Mouse (Mus musculus) urinary bladder, postnatal 36 days (tissue): ENCODE results near the gene Shkbp1.

Experiments used
- DNase-seq, 2 experiments: peaks; one replicate each; pipeline ENCODE4 v3.0.0; 2022; ENCODE audit warnings: low spot score in 2 of 2, mixed read lengths in 1 of 2

Shkbp1 gene

DNA sequence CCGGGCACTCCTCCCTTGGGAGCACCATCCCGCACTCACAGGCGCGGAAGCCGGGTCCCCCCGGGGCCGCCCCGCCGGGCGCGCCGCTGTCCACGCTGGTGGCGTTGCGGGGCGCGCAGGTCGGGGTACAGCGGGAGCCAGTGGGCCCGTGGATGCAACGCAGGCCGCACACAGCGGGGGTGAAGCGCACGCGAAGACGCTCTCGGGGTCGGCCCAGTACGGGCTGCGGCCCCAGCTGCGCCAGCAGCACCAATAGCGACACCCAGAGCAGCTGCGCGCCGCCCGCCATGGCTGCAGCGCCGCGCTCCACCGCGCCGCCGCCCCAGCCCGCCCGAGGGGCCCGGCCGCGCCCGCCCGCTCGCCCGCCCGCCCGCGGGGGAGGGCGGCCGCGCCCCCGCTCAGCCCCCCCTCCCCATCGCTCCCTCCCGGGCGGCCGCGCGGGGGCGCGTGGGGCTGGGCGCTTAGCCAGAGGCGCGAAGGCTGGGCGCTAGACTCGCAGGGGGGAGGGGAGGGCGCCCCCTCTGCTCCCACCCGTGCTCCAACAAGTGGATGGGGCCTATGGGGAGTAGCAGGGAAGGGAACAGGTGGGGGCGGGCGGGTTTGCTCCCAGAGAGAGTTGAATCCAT, 22.4 kb downstream of the Shkbp1 start:
- DNase-seq: no peak

DNA sequence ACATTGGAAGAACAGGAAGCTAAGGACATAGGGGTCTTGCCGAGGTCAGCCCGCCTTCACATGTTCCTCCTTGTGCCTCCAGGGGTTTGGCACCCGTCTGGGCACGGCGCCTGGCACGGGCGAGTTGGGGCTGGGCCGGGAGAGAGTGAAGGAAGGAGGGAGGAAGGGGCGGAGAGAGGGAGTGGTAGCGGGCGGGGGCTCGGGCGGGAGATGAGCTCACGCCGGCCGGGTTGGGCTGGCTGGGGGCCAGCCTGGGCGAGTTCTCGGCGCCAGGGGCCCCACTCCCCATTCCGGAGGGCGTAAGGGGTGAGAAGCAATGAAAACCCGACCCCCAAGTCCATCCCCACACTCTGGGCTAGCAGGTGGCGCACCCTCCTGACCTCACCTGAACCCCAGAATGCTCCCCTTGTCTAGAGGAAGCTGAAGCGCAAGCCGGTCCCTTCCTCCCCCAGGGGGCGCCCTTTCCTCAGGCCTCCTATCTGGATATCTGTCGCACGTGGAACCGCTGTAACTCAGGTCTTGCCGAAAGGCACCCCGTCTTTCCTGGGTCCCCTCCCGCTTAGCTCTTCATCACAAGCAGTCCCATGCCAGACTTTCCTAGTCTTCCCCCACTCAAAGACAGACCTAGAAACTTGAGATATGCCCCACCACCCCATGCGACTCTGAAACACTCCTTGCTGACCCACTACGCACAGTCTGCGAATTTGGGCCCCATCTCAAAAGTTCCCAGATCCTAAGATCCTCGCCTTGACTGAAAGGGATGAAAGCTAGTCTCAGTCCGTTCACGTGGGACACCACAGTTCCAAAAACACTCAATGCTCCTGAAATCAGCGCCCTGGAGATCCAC, 23.2 kb downstream of the Shkbp1 start:
- peak; percentile 92 to 95 for DNase-seq

DNA sequence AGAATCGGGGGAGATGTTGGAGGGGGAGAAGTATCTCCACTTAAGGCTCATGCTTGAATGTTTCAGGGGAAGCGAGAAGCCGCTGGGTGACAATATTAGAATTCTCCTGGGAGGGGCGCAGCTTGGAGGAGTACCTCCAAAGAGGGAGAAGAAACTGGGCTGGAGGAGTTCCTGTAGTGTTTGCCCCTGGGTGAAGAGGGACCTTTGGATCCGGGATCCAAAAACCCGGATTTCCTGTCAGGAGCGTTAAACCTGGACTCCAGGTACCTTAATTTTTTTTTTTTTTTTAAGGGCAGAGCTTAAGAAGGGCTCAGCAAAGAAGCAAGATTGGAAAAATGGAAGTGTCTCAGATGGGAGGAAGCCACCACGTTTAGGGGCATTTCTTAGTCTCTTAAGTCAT, 24.0 kb downstream of the Shkbp1 start:
- no peak for DNase-seq

DNA sequence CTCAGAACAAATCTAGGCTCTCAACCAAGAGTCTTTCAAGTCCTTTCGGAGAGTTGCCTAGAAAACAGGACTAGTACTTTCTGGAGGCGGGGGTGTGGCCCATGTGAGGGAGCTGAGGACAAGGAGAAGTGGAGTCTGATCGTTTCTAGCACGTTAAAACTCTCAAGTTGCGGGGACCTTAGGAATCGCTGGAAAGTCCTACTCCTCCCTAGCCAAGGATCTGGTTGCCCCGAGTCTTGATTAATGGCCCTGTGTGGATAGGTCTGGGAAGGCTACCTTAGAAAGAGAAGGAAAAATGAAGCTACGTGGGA, 24.3 kb downstream of the Shkbp1 start:
- peak; percentile 48 to 51 for DNase-seq

DNA sequence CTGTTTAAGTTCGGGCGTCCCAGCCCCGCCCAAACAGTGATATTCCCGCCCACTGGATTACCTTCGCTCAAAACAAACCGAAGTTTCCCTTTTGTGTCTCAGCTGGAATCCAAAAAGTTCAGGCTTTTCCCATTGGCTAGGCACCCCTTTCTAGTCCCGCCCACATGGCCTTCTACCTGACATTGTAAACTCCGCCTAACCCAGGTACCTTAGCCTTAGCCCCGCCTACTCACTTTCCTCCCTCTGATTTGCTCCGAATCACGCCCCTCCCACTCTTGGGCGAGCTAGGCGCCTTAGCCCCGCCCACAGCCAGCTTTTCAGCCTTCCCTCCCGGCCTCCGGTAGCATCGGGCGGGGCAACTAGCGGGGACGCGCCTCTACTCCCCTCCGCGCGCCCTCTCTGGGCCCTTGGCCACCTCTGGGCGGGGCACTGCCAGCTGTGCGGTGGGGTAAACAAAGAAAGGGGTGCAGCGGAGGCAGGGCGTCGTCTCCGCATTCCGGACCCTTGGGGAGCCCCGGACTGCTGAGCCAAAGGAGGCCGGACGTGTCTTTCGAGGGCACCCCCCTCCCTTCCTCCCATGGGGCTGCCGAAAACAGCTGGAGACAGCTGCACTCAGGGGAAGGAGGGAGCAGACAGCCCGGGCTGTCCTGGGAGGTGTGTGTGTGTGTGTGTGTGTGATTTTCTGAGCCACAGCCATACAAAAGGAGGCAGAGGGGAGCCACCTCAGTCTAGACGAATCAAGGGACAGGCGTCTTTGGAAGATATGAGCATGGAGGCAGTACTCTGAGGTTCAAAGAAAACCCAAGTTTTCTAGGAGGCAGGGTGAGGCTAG, 24.9 kb downstream of the Shkbp1 start:
- peak; percentile 95 to 96 for DNase-seq

DNA sequence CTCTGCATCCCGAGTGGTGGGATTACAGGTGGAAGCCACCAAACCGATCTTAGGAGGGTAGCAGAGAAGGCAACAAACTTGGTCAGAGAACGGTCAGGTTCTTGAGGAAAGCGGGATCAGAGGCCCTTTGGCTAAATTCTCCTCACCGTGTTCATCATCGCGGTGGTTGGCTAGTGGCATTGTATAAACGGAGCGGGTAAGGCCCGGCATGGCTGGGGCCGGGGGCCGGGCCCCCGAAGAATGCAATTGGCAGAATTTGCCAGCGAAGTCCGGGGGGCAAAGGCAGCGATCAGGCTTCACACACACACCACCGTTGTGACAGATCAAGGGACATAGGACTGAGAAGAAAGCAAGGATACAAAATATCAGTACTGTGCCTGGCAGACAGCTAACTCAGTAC, 25.8 kb downstream of the Shkbp1 start:
- no peak for DNase-seq

DNA sequence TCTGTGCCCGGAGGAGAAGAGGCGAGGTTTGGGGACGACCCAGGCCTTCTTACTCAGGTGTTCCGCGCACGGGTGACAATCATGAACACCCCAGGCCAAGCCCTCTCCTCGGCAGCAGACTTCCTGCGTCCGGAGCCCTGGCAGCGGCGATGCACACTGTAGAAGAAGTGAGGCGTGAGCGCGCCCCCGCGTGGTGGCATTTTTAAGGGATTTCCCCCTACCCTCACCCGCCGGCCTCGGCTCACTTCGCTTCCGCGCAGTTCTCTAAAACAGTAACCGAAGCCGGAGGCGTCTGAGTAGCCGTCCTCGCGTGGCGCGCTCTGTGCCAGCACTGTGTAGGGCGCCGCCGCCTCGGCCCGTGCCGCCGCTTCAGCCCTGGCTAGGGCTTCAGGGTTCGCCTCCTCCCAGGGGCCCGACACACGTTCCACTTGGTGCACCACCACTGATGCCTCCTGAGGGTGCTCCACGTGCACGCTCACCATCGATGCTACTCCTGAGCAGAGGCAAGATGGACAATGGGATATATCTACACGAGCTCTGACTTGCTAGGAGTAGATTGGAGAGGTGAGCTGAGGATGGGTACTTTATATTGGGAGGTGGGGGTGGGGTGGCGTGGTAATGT, 26.4 kb downstream of the Shkbp1 start:
- DNase-seq: peak; percentile 82 to 86

DNA sequence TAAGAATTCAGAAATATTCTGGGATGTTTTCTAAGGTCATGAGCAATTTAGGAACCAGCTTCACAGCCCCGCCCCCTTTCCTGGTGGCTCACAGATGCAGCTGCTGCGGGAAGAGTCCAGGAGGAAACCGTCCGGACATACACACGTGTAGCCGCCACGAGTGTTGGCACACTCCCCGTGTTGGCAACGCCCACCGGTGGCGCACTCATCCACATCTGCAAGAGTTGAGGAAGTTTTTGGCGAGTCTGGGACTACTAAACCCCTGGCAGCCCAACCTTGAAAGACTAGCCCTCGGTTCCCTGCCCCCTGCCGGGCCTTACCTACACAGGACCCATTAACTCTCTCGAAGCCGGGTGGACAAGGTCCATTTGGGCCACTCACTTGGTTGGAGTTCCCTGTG, 27.2 kb downstream of the Shkbp1 start:
- DNase-seq: peak; percentile 38 to 56

DNA sequence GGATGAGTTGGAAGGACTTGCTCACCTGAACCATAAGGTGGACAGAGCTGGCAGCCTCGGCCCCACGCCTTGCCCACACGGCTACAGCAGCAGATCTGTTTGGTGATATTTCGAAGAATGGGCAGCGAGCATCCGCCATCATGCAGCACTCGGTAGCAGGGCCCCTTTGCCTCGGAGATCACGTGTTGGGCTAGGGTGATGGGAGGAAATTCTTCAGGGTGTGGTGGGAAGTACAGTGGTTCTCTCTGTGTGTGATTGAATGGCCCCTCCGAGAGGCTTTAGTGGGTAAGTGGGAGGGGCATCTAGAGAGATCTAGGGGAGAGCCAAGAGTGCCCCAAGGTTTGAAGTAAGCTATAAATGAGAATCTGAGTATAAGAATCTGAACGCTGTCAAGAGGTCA, 27.7 kb downstream of the Shkbp1 start:
- no peak for DNase-seq

DNA sequence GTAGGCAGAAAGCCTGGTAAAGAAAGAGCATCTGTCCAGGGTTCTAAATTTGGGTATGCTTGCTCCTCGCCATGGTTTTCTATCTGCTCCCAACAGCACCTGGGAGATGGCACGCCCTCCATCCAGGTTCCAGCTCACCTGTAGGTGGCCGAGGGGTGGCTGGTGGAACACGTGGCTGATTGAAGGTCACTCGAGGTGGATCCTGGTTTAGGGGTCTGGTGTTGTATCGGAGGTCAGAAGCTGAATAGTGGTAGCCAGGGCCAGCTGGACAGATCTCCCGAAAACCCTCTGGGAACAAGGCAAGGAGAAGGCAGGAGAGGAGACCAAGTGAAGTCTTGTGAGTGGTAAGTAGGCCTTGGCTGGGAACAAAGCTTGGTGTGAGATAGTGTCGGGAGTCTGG, 28.3 kb downstream of the Shkbp1 start:
- DNase-seq: no peak

DNA sequence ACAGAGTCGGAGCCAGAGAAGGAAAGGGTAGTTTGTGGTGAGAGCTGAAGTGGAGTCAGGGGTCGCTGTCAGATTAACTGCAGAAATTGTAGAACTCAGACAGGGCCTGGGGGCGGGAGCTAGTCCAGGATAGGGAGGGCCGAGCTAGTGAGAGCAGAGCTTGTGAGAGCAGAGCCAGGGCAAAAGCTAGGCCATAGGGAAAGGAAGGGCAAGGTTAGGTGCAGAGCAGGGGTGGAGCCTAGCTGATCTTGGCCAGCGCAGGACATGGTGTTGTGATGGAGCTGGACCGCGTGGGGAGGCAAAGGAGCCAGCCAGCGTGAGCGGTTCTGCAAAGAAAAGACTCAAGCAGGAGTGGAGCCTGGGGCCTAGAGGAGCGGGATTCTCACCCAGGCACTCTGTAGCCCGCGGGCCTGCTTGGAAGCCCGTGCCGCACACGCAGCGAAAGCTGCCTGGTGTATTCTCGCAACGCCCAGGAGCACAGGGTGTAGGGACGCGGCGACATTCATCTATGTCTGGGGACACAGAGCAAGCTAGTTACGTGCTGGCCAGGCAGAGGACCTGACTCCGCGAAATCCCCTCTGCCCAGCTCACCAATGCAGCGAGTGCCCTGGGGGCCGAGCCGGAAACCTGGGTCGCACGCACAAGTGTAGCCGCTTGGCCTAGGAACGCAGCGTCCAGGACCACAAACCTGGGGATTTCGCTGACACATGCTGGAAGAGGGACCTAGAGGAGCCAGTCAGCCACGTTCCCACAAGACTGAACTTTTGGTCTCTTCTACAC, 29.5 kb downstream of the Shkbp1 start:
- peak in 1 of 2 experiments; percentile 73 for DNase-seq

DNA sequence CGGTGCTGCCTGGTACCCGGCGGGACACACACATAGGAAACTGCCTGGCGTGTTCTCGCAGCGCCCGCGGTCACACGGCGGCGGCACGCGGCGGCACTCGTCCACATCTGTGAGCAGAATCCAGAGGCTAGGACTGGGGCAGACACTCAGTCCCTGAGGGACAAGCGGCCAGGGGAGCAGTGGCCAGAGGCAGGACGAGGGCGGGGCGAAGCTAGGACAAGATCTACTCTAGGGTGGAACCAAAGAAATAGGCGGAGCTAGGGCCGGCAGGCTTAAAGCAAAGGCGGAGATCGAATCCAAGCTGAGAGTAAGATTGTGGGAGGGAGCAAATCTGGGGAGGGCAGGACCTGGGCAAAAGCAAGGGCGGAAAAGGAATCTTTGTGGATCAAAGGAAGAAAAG, 30.1 kb downstream of the Shkbp1 start:
- DNase-seq: peak; percentile 61 to 83

DNA sequence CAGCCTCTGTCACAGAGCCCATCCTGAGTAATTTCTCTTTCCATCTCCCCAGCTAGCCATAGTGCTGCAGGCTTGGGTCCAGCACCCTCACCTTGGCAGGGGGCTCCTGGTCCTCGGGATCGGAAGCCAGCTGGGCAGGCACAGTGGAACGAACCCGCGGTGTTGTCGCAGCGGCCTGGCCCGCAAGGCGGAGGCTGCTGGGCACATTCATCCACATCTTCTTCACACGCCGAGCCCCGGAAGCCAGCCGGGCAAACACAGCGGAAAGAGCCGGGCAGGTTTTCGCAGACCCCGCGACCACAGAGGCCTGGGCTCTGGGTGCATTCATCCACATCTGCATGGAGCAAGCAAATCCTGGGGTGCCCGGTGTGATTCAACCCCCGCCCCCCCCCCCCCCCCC, 30.9 kb downstream of the Shkbp1 start:
- DNase-seq: no peak

DNA sequence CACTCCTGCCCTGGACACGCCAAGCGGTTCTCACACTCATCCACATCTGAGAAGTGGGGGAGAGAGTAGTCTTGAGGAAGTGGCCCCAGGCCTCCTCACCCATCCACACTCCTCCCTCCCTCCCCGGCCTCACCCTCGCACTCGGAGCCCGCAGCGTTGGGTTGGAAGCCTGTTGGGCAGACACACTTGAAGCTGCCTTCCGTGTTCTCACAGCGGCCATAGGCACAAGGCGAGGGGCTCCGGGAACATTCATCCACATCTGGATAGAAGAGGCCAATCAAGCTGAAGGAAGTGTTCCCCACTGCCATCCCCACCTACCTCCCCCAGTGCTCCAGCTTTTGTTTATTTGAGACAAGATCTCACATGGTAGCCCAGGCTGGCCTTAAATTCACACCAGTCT, 31.7 kb downstream of the Shkbp1 start:
- DNase-seq: no peak

DNA sequence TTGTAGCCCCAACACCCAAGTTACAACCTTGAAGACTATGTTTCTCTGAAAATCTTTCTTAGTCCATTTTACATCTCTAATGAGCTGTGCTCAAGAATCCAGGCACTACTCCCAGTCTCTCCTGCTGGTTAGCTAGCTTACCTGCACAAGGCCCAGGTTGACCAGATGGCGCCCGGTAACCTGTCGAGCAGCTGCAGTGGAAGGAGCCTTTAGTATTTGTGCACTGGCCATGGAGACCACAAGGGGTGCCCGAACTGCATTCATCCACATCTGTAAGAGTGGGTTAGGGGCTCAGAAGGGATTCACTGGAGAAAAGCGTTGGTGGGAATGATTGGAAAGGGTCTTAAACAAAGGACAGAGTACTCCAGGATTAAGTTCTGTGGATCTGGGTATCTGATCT, 32.8 kb downstream of the Shkbp1 start:
- no peak for DNase-seq

DNA sequence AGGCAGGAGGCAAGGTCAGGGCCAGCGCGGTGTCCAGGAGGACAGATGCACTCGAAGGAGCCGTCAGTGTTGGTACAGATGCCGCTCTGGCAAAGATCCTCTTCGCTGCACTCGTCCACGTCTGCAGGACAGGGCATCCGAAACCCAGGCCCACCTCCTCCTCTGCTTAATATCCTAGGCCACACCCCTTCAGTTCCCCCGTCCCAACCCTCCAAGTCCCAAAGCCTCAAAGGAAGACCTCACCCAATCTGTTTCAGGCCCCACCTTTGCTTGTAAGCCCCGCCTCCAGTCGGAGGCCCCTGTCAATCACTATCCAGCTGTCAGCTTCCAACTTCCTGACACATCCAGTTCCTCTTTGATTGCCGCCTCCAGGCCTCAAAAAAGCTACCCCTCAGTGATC, 33.5 kb downstream of the Shkbp1 start:
- DNase-seq: no peak

DNA sequence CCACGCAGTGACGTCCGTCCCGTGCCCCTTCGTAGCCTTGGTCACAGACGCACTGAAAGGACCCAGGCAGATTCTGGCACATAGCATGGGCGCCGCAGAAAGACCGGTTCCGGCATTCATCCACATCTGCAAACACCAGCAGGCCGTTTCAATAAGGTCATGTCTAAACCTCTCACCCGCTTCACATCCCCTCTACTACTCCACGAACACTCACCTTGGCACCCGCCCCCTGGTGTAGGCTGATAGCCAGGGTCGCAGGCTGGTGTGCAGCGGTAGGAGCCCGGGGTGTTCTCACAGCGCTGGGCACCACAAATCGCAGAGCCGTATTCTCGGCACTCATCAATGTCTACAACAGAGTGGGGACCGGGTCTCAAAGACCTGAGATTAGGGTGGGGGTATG, 36.4 kb downstream of the Shkbp1 start:
- no peak for DNase-seq

DNA sequence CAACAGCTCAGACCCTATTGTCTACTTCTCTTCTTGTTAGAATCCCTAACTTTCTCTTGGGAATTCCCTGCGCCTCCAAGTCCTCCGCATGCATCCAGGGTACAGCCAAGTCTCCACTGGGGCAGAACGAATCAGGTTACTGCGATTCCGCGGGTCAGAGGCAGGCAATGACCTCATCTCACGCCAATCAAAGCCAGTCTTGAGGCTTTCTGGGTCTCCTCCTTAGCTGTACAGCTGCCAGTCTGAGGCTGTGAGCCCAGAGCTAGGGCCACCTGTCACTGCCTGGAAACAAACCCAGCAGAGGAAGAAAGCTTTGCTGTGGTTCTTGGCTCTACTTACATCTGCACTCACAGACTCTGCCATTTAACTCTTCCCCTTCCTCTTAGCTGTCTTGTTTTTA, 39.9 kb downstream of the Shkbp1 start:
- DNase-seq: no peak

DNA sequence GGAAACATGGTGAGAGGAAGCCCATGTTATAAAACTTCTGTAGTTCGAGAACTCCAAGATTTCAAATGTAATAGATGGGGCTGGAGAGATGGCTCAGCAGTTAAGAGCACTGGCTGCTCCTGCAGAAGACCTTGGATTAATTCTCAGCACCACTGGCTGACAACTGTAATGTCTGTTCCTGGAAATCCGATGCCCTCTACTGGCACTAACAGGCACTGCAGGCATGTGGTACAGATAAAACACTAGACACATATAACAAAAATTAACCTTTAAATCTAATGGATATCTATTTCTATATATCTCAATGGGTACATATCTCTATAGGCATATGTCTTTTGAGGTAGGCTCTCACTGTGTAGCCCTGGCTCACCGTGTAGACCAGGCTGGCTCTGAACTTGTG, 41.4 kb downstream of the Shkbp1 start:
- DNase-seq: no peak

DNA sequence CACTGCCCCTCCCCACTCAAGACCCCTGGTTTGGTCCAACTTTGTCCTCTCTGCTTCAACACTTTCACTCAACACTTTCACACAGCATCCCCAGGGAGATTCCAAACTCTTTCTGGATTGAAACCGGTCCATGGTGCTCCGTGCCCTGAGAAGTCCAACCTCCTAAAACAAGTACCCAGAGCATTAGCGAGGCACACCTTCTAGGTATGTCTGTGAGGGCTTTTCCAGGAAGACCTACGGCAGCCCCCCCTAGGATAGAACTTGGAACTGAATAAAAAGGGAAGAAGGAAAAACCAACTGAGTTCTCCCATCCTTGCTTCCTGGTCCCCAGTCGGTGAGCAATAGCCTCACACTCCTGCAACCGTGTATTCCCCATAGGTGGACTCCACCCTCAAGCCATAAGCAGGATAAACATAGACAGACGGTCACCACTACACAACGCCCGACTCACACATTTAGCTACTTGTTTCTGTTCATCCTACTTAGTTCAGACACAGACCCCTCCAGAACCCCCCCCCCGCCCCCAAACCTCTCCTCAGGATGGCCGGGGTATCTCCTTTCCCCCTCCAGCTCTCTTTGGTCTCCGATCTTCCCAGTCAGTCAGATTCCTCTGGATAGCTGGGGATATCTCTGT, 44.1 kb downstream of the Shkbp1 start:
- DNase-seq: no peak

DNA sequence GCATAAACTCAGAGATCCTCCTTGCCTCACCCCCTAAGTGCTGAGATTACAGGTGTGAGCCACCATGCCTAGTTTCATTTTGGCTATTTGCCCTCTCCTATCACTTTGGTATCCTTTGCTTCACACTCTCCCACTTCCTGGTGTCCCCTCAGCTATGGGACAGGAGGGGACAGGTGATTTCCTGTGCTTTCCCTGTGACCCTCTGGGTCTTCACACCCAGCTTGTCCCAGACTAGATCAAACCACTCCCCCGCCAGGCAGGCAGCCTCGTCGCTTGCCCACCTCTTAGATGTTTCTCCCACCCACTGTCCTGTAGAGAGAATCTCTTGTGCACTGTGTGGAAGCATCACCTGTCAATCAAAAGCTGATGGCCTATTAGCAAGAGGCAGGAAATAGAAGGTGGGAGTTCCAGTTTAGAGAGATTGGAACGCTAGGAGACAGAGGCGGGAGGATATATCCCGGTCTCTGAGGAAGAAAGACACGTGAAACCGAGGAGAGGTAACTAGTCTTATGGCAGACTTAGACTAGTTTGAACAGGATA, 44.8 kb downstream of the Shkbp1 start:
- DNase-seq: no peak
